Mouse (Mus musculus) urinary bladder, adult 2 months (tissue): ENCODE data around the gene Col9a2. TPM values are rescaled to one million over a fixed set of nuclear protein-coding genes. Genes with fewer than 3 reads are reported as not detected.

Source experiments
- DNase-seq: peaks from one replicate; pipeline ENCODE4 v3.0.0; 2022; ENCODE audit warnings: low spot score
- polyA plus RNA-seq: library from polyadenylated mRNA; depleted of rRNA; stranded (reverse); fragments of >200 nt; gene quantifications from 2 replicates; pipeline ENCODE4 v1.2.3, GENCODE M21; 2012; rRNA removed

Gene Col9a2
- polyA plus RNA-seq, 1 experiment = 0.17 TPM

DNA sequence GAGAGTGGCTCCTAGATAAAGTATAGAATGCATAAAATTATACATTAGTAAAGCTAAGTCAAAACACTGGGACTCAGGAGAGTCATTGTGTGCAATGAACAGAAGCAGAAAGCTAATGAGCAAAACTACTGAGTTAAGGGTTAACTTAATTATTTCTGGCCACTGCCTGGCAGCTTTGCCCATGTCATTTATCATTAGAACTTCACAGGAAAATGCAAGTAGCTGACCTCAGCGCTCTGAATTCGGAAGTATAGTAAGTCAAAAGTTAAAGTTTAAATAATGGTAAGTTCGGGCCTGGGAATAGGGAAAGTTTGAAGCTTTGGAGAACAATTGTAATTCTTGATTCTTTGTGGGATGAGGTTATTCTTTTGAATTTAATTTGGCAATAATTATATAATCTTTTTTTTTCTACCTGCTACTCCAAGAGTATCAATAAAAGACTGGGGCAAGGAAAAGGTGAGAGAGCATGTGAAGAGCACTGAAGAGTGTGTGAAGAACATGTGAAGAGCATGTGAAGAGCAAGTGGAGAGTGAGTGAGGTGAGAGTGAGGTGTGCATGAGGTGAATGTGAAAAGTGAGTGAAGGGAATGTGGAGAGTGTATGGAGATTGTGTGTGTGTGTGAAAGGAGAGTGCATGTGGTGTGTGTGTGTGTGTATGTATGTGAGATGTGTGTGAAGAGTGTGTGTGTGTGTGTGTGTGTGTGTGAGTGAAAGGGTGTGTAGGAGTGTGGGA lies 38.9 kb downstream of the Col9a2 start:
- DNase-seq = no peak

GRCm38 (mm10) chr4:121080395-121080794 lies 41.2 kb downstream of the Col9a2 start:
- no peak for DNase-seq

- no peak for DNase-seq
Observed at GRCm38 (mm10) chr4:121084506-121084905, 45.3 kb downstream of the Col9a2 start.

DNA sequence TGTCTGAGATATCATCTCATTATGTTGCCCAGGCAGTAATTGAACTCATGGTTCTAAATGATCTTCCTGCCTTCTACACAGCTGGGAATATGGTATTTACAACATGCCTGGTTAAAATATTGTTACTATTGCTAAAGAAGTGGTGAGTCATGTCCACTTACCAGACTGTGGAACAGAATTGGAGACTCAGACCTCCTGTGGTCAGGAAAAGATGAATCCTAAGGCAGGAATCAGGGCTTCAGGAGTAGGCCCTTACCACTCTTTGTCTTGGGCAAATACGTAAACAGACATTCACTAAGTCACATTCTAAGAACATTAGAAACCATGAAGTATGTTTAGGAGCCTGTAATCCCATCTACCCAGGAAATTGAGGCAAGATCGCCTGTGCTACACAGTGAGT lies 49.5 kb downstream of the Col9a2 start:
- no peak for DNase-seq

GRCm38 (mm10) chr4:121090211-121090610 lies 51.0 kb downstream of the Col9a2 start:
- no peak for DNase-seq

- DNase-seq = peak; percentile 54
Observed at GRCm38 (mm10) chr4:121097650-121098378, 58.6 kb downstream of the Col9a2 start, which contains the start of gene Zmpste24. Gene Zmpste24 (minus strand): TSS chr4:121098241.

- no peak for DNase-seq
Observed at GRCm38 (mm10) chr4:121103304-121103703, 64.1 kb downstream of the Col9a2 start.

Other genes starting within 250 kb of the Col9a2 start
- 69.4 and 76.6 TPM in 2 replicates for gene Nfyc, start 207.8 kb upstream of the Col9a2 start, polyA plus RNA-seq
- gene Rims3, start 184.6 kb upstream of the Col9a2 start, polyA plus RNA-seq = 0.19 and 0.28 TPM in 2 replicates
- 14.6 and 15.7 TPM in 2 replicates for gene Exo5, start 114.4 kb upstream of the Col9a2 start, polyA plus RNA-seq
- 1.6 and 2.0 TPM in 2 replicates for gene Zfp69, start 87.7 kb upstream of the Col9a2 start, polyA plus RNA-seq
- 13.5 and 17.5 TPM in 2 replicates for gene Smap2, start 22.1 kb upstream of the Col9a2 start, polyA plus RNA-seq
- 26.4 and 31.9 TPM in 2 replicates for gene Zmpste24, start 58.9 kb downstream of the Col9a2 start, polyA plus RNA-seq
- not detected in 2 replicates for gene Tmco2, start 69.8 kb downstream of the Col9a2 start, polyA plus RNA-seq
- gene Rlf, start 175.7 kb downstream of the Col9a2 start, polyA plus RNA-seq = 10.9 and 11.9 TPM in 2 replicates